Mouse (Mus musculus): ENCODE data around the gene Olfr533. TPM values are rescaled to one million over a fixed set of nuclear protein-coding genes. Genes with fewer than 3 reads are reported as not detected.
"Not testable (repeated sequence)": the region's sequence is repeated elsewhere in the genome, so short reads cannot be mapped to it uniquely, and the experiment has no call there.

Gene Olfr533
- not detected in 2 replicates for polyA plus RNA-seq (2012; rRNA removed)

DNA sequence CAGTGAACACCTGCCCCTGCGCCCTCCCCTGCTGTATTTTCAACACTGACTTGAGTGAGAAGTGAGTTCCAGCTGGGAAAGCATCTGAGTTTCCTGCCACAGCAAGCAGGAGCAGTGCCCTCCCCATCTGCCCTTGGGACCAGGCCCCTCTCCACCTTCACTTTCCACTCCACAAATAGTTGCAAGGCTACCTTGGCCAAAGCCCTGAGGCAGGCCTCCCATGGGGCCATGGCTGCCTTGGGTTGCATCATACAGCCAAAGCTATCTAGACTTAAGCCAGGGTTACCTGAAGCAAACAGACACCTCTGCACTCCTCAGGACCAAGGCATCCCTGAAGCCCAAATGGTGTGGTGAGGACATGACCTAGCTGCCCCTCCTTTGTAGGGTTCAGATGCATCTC, at the start of gene Olfr533:
Olfr533 (plus strand) TSS at position 301 of the 400 bp plus-strand sequence.
- 100% methylated on average over 1 of the region's 1 CpGs for WGBS
- not testable (repeated sequence) for DNase-seq; H3K4me3 ChIP-seq (ENCODE audit: control insufficient read depth, insufficient read depth, low read length); H3K27me3 ChIP-seq (ENCODE audit: control insufficient read depth, insufficient read depth, low read length); H3K4me1 ChIP-seq (replicated peaks; ENCODE audit: control insufficient read depth, insufficient read depth, low read length); H3K27ac ChIP-seq (ENCODE audit: control insufficient read depth, insufficient read depth, low read length); H3K36me3 ChIP-seq (ENCODE audit: control insufficient read depth, insufficient read depth, low read length)

DNA sequence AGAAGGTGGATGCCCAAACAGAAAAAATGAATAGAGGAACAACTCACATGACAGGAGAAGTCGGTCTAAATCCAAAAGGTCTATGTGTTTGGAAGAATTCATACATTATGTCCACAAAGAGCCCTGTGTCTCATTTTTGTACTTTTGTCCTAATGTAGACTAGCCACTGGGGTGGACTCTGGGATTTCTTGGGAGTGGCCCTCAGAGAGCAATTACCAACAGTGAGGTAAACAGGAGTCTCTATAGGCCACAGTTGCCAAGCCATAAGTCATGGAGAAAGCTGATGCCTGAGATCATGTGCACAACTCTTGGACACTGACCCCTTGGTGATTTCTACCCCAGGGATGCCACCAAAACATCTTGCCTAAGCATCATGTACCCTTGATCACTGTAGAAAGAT, 41.6 kb upstream of the Olfr533 start, which contains the start of gene Olfr532:
Olfr532 (minus strand) TSS at position 101 of the 400 bp plus-strand sequence.
- no peak within 1 kb of the TSS for H3K4me3 ChIP-seq (ENCODE audit: control insufficient read depth, insufficient read depth, low read length)
- TF ChIP-seq CTCF (IDR thresholded peaks at IDR 0.05; ENCODE audit: borderline replicate concordance, control insufficient read depth, extremely low read depth, insufficient read depth, low read length, poor library complexity) = no peak
- TF ChIP-seq POLR2A (IDR thresholded peaks at IDR 0.05; ENCODE audit: control insufficient read depth, extremely low read depth, insufficient read depth, low read length, poor library complexity) = no peak
- H3K27me3 ChIP-seq (ENCODE audit: control insufficient read depth, insufficient read depth, low read length) = no peaks in the 10 kb centered on the region
- 100% methylated on average over 1 of the region's 1 CpGs for WGBS
- no peaks in the 10 kb centered on the region for H3K36me3 ChIP-seq (ENCODE audit: control insufficient read depth, insufficient read depth, low read length)
- no peak within 1 kb of the TSS for H3K27ac ChIP-seq (ENCODE audit: control insufficient read depth, insufficient read depth, low read length)
- no peaks in the 10 kb centered on the region for H3K4me1 ChIP-seq (replicated peaks; ENCODE audit: control insufficient read depth, insufficient read depth, low read length)
- DNase-seq = no peak

DNA sequence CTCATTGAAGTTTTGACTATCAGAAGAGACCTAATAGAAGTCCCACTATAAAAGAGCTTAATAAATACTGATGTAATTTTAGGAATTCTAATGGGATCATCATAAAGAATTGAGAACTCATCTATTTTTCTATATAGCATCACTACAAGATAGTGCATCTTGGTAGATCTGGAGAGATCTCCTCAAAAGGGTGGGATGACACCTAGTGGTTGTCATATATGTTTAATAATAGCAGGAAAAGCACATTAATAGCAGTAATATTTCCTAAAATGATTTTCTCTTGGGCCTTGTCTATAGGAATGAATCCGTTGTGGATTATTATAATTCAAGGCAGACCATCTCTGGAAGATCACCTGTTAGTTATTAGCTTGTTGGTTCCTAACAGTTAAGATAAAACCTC, 20.0 kb upstream of the Olfr533 start:
- 88% methylated on average over 1 of the region's 1 CpGs for WGBS
- H3K36me3 ChIP-seq (ENCODE audit: control insufficient read depth, insufficient read depth, low read length) = no peaks in the 10 kb centered on the region
- TF ChIP-seq POLR2A (IDR thresholded peaks at IDR 0.05; ENCODE audit: control insufficient read depth, extremely low read depth, insufficient read depth, low read length, poor library complexity) = no peak
- no peak for TF ChIP-seq CTCF (IDR thresholded peaks at IDR 0.05; ENCODE audit: borderline replicate concordance, control insufficient read depth, extremely low read depth, insufficient read depth, low read length, poor library complexity)
- H3K27ac ChIP-seq (ENCODE audit: control insufficient read depth, insufficient read depth, low read length) = no peak overlapping the region
- H3K4me3 ChIP-seq (ENCODE audit: control insufficient read depth, insufficient read depth, low read length) = no peak overlapping the region
- no peaks in the 10 kb centered on the region for H3K27me3 ChIP-seq (ENCODE audit: control insufficient read depth, insufficient read depth, low read length)
- H3K4me1 ChIP-seq (replicated peaks; ENCODE audit: control insufficient read depth, insufficient read depth, low read length) = no peaks in the 10 kb centered on the region; the same call in 1 of the 2 replicates
- DNase-seq = no peak

DNA sequence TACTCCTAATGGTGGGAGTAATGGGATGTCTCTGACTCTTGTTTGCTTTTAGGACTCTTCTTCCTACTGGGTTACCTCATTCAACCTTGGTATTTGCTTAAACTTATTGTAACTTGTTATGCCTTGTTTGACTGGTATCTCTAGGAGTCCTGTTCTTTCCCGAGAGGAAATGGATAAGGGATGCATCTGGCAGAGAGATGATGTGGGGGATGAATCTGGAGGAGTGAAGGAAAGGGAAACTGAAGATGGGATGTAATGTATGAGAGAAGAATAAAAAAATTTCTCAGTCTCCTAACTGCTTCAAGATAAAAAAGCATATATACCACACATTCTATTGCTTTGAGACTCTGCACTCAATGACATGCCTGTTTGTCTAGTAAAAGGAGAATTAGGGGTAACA, 14.7 kb downstream of the Olfr533 start:
- DNase-seq = no peak
- no peaks in the 10 kb centered on the region for H3K4me1 ChIP-seq (replicated peaks; ENCODE audit: control insufficient read depth, insufficient read depth, low read length)
- 88% methylated on average over 1 of the region's 1 CpGs for WGBS
- no peak for TF ChIP-seq POLR2A (IDR thresholded peaks at IDR 0.05; ENCODE audit: control insufficient read depth, extremely low read depth, insufficient read depth, low read length, poor library complexity)
- no peak for TF ChIP-seq CTCF (IDR thresholded peaks at IDR 0.05; ENCODE audit: borderline replicate concordance, control insufficient read depth, extremely low read depth, insufficient read depth, low read length, poor library complexity)
- no peak overlapping the region for H3K27ac ChIP-seq (ENCODE audit: control insufficient read depth, insufficient read depth, low read length)
- no peak overlapping the region for H3K4me3 ChIP-seq (ENCODE audit: control insufficient read depth, insufficient read depth, low read length)
- no peaks in the 10 kb centered on the region for H3K27me3 ChIP-seq (ENCODE audit: control insufficient read depth, insufficient read depth, low read length)
- no peaks in the 10 kb centered on the region for H3K36me3 ChIP-seq (ENCODE audit: control insufficient read depth, insufficient read depth, low read length)

DNA sequence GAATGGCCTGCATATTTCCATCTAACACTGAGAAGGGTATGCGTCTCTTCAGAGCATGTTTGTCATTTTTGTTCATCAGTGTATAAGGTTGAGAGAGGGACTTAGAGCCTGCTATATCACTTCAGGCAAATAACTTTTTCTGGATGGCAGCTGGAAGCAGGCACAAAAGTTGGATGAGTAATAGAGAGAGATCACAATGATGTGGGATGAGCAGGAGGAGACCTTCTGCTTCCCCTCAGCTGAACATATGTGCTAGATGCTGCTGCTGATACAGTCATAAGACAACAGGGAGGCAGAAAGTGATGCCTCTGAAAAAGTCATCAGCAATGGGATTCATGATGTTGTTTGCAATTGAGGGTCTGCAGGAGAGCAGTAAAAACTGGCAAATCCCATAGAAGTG, 15.6 kb downstream of the Olfr533 start:
- TF ChIP-seq POLR2A (IDR thresholded peaks at IDR 0.05; ENCODE audit: control insufficient read depth, extremely low read depth, insufficient read depth, low read length, poor library complexity) (no peak), CTCF (IDR thresholded peaks at IDR 0.05; ENCODE audit: borderline replicate concordance, control insufficient read depth, extremely low read depth, insufficient read depth, low read length, poor library complexity) (no peak)
- Histone ChIP-seq H3K4me3 (ENCODE audit: control insufficient read depth, insufficient read depth, low read length) (no peak overlapping the region), H3K27me3 (ENCODE audit: control insufficient read depth, insufficient read depth, low read length) (no peaks in the 10 kb centered on the region), H3K27ac (ENCODE audit: control insufficient read depth, insufficient read depth, low read length) (no peak overlapping the region), H3K4me1 (replicated peaks; ENCODE audit: control insufficient read depth, insufficient read depth, low read length) (no peaks in the 10 kb centered on the region), H3K36me3 (ENCODE audit: control insufficient read depth, insufficient read depth, low read length) (no peaks in the 10 kb centered on the region)
- no peak for DNase-seq
- 92% methylated on average over 1 of the region's 1 CpGs for WGBS

DNA sequence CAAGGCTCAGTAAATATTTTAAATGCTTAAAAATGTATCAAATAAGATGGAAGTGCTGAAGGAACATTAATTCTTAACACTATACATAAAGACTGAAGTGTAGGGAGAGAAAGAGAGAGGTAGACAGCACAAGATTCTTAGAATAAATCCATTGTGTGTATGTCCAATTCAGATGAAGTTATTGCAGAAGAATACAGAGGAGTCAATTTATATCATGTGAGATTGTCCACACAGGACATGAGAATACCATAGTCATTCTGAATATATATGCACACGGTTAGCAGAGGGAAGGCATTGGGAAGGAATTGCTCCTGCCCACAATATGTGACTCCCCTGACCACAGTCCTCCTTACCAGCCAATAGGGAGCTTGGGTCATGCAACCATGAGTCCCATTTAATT, 20.7 kb downstream of the Olfr533 start, which contains the start of gene Olfr535:
Olfr535 (plus strand) TSS at position 301 of the 400 bp plus-strand sequence.
- TF ChIP-seq POLR2A (IDR thresholded peaks at IDR 0.05; ENCODE audit: control insufficient read depth, extremely low read depth, insufficient read depth, low read length, poor library complexity) (no peak), CTCF (IDR thresholded peaks at IDR 0.05; ENCODE audit: borderline replicate concordance, control insufficient read depth, extremely low read depth, insufficient read depth, low read length, poor library complexity) (no peak)
- Histone ChIP-seq H3K4me1 (replicated peaks; ENCODE audit: control insufficient read depth, insufficient read depth, low read length) (no peaks in the 10 kb centered on the region), H3K27me3 (ENCODE audit: control insufficient read depth, insufficient read depth, low read length) (no peaks in the 10 kb centered on the region), H3K27ac (ENCODE audit: control insufficient read depth, insufficient read depth, low read length) (no peak within 1 kb of the TSS), H3K4me3 (ENCODE audit: control insufficient read depth, insufficient read depth, low read length) (no peak within 1 kb of the TSS), H3K36me3 (ENCODE audit: control insufficient read depth, insufficient read depth, low read length) (no peaks in the 10 kb centered on the region)
- DNase-seq = no peak
- WGBS = 84% methylated on average over 1 of the region's 1 CpGs

DNA sequence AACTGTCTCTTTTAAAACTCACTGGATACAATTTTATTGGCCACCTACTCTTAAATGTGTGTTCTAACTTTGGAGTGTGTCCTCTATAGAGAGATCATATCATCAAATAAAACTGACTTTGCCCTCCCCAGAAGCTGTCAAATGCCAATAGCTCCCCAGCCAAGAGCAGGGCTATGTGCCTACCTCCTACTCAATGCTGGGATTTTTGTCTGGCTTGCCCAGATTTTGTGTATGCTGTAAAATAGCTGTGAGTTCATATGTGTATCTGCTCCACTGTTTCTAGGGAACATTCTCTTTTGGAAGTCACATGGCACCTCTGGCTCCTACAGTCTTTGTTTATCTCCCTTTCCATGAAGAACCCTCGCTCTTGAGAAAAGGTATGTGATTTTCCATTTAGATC, 25.8 kb downstream of the Olfr533 start:
- Histone ChIP-seq H3K27ac (ENCODE audit: control insufficient read depth, insufficient read depth, low read length) (no peak overlapping the region), H3K4me3 (ENCODE audit: control insufficient read depth, insufficient read depth, low read length) (no peak overlapping the region), H3K4me1 (replicated peaks; ENCODE audit: control insufficient read depth, insufficient read depth, low read length) (no peaks in the 10 kb centered on the region), H3K36me3 (ENCODE audit: control insufficient read depth, insufficient read depth, low read length) (no peaks in the 10 kb centered on the region), H3K27me3 (ENCODE audit: control insufficient read depth, insufficient read depth, low read length) (no peaks in the 10 kb centered on the region)
- TF ChIP-seq CTCF (IDR thresholded peaks at IDR 0.05; ENCODE audit: borderline replicate concordance, control insufficient read depth, extremely low read depth, insufficient read depth, low read length, poor library complexity) = no peak
- TF ChIP-seq POLR2A (IDR thresholded peaks at IDR 0.05; ENCODE audit: control insufficient read depth, extremely low read depth, insufficient read depth, low read length, poor library complexity) = no peak
- WGBS = 98% methylated on average over 1 of the region's 1 CpGs
- no peak for DNase-seq
